Mouse (Mus musculus) 416B (cell line): ENCODE measurements around the gene Appl2.

Source experiments
- DNase-seq: peaks from one replicate; pipeline ENCODE4 v3.0.0; 2011; ENCODE audit warnings: low read depth

Appl2 gene

DNA sequence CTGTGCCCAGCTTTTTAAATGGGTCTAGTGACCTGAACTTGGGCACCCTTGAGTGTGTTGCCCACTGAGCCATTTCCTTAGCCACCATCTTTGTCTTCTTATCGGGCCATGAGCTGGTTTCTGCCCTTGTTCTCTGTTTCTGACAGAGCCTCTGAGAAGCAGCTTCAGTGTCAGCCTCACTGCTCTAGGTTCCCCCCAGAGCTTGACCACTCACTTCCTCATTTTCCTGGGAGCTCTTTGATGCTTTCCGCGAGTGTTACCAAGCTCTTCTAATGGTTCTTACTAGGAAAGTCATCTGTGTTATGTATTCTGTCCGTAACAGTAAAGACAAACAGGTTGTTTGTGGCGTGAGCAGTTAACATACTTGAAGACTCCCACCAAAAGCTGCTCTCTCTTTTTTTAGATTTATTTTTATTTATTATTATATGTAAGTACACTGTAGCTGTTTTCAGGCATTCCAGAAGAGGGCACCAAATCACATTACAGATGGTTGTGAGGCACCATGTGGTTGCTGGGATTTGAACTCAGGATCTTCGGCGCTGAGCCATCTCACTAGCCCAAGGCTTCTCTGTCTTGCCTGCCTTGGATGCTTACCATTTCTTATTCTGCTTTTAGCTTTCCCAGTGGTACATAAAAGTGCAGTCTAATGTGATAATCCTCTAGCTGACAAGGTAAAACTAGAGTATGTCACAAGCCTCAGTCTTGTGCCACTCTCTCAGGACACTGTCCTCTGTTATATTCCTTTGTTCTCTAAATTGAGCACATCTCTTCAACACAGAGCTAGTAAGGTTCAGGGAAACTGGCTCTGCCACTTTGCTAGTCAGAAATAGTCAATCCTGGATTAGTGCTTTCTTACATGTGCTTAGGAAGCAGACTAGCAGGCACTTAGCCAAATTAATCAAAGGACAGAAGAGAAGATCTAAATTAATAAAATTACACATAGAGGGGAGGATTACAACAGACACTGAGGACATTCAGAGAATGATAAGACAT is 82.8 kb downstream of the Appl2 start:
- peak; percentile 42 for DNase-seq

DNA sequence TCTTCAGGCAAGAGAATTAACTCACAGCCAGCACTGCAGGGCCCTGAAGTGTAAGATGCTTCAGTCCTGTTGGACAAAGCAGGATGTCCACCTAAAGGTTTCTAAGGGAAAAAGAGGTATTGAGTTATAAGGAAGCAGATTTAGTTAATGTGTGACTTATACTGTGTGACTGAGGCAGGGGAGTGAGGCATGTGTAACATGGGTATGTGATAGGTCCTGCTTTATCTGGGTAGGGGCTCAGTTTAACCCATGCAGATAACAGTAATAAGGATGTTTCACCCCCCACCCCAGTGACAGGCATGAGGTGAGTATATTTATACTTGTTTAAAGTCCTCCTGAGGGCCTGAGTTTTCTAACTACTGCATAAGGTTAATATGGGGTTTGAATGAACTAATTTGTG is 85.5 kb downstream of the Appl2 start:
- DNase-seq: no peak
